Mouse (Mus musculus) brain, embryonic 14.5 days (tissue): ENCODE data around the gene Shisa7.

Experiments
- CTCF ChIP-seq: fragments of 200-500 bp; IDR thresholded peaks from 2 replicates; pipeline ENCODE4 v1.5.1; 2012; ENCODE audit warnings: inconsistent platforms, mild to moderate bottlenecking, moderate library complexity, borderline replicate concordance; ENCODE audit not compliant: insufficient read depth, insufficient read length; ENCODE audit errors: extremely low read depth
- POLR2A ChIP-seq: fragments of 200-500 bp; IDR thresholded peaks from 2 replicates; pipeline ENCODE4 v1.6.1; 2012; ENCODE audit warnings: mild to moderate bottlenecking, inconsistent platforms, borderline replicate concordance; ENCODE audit not compliant: poor library complexity, insufficient read depth, insufficient read length, severe bottlenecking; ENCODE audit errors: extremely low read depth

DNA sequence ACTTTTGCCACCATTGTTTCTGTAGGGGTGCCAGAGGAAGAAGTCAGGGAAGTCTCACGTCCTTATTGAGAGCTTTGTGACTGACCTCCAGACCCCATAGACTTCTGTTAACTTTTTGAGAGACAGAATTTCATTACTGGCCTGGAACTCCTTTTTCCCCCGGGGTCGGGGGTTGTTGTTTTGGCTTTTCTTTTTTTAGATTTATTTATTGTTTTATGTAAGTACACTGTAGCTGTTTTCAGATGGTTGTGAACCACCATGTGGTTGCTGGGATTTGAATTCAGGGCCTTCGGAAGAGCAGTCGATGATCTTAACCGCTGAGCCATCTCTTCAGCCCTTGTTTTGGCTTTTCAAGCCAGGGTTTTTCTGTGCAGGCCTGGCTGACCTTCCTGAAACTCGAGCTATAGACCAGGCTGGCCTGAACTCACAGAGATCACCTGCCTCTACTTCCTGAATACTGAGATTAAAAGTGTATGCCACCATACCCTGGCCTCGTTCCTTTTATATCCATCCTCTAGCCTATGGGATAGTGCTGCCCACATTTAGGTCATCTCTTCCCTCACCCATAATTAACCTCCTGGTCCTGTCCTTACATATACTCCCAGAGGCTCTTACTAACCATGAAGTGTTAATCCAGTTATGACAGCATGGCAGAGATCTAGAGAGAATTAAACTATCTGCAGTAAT, 31.2 kb downstream of the Shisa7 start:
- no peak for TF ChIP-seq CTCF
- no peak for TF ChIP-seq POLR2A
